In the genomic region with DNA sequence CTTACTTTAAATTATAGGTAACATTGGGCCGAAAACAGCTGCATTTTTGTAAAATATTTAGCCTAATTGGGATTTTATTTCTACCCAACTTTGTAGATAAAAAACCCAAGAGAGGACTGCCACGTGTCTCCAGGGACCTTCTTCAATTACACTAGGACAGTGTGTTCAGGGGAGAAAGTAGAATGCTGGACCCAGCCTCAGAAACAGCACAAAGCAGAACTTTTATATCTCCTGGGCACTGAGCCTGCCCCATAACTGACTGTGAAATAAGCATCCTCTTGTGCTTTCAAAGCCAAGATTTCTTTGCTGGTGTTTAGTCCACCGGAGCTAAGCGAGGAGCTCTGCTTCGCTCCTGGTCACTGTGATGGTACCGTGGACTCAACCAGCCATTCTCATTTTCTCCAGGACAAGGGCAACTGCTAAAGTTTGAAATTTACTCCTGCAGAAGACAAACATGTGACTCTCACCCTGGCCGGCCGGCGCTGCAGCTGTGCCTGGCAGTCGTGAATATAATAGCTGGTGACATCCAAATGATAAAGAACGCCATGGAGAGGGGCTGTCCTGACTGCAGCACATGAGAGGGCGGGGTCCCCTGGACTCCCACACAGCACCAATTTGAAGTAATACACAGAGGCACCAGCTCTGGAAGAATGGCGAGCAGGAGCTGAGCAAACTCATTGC, we compare ENCODE assay signal across 10 mouse cellular contexts.
A peak's percentile ranks its signal among the peaks of the same experiment; 100 is the strongest.
DNase-seq lines count a peak whose midpoint lies in the region; ATAC-seq lines count a peak whose summit lies in the region.
"Had no signal": no experiment of that assay in that cellular context is flagged by ENCODE, and none has a peak within 500 bp of the region (broad histone marks: within the 10 kb centered on the region; RNA-seq: fewer than 3 reads in every experiment).

No protein-coding gene starts in this region.

- no peak overlapping the region for H3K4me3 ChIP-seq in kidney, embryonic 14.5 days (ENCODE audit: low read length)
- no peak overlapping the region for H3K4me3 ChIP-seq in hindbrain, embryonic 14.5 days (replicated peaks; ENCODE audit: low read length)
- H3K4me3 ChIP-seq: erythroblast, embryonic 14.5 days had no signal

- H3K4me2 ChIP-seq in kidney, embryonic 14.5 days (replicated peaks; ENCODE audit: low read depth, low read length): no peak overlapping the region
- H3K4me2 ChIP-seq in hindbrain, embryonic 14.5 days (replicated peaks): no peak overlapping the region

- ATAC-seq in kidney, embryonic 14.5 days (ENCODE audit: low FRiP score, low TSS enrichment): peak; percentile 20; the same call in 1 of the 2 replicates
- ATAC-seq in hindbrain, embryonic 14.5 days (ENCODE audit: low FRiP score): peak; percentile 29; the same call in 1 of the 2 replicates

- H3K4me1 ChIP-seq in kidney, embryonic 14.5 days (ENCODE audit: control insufficient read depth, insufficient read depth, low read length): peaks cover 18% of the 10 kb centered on the region
- H3K4me1 ChIP-seq in hindbrain, embryonic 14.5 days (replicated peaks; ENCODE audit: control insufficient read depth, insufficient read depth, low read length): peaks cover 15% of the 10 kb centered on the region

- H3K9me3 ChIP-seq in kidney, embryonic 14.5 days (ENCODE audit: control insufficient read depth, low read length): no peaks in the 10 kb centered on the region
- H3K9me3 ChIP-seq in hindbrain, embryonic 14.5 days (ENCODE audit: control insufficient read depth, low read length): no peaks in the 10 kb centered on the region

- H3K9ac ChIP-seq in kidney, embryonic 14.5 days (ENCODE audit: low read depth, low read length): no peak overlapping the region
- H3K9ac ChIP-seq in hindbrain, embryonic 14.5 days: no peak overlapping the region

- H3K36me3 ChIP-seq in kidney, embryonic 14.5 days (ENCODE audit: control insufficient read depth, insufficient read depth, low read length): no peaks in the 10 kb centered on the region; the same call in 1 of the 2 replicates
- H3K36me3 ChIP-seq in hindbrain, embryonic 14.5 days (replicated peaks; ENCODE audit: control insufficient read depth, insufficient read depth): no peaks in the 10 kb centered on the region

- no peaks in the 10 kb centered on the region for H3K27me3 ChIP-seq in kidney, embryonic 14.5 days (ENCODE audit: control insufficient read depth, insufficient read depth, low read length)
- no peaks in the 10 kb centered on the region for H3K27me3 ChIP-seq in hindbrain, embryonic 14.5 days (ENCODE audit: control insufficient read depth, insufficient read depth, low read length)

- 55% methylated on average over 13 of the region's 13 CpGs for WGBS in kidney, embryonic 14.5 days
- 56% methylated on average over 13 of the region's 13 CpGs for WGBS in hindbrain, embryonic 14.5 days

- DNase-seq in kidney, postnatal 36 days: no peak
- DNase-seq in testis, postnatal 14 days (ENCODE audit: low spot score): peak; percentile 36
- no peak for DNase-seq in testis, postnatal 10 days (ENCODE audit: low spot score)
- no peak for DNase-seq in hindbrain, embryonic 14.5 days (ENCODE audit: low spot score)
- DNase-seq in spleen, postnatal 14 days (ENCODE audit: low spot score in 2 of 2): no peak
- no peak for DNase-seq in kidney, postnatal 10 days
- DNase-seq: adrenal gland, adult 2 months; lung, adult 2 months had no signal

- 0 out of 2 replicates have a peak overlapping the region, but pooled peaks have one; percentile 24 for H3K27ac ChIP-seq in kidney, embryonic 14.5 days (ENCODE audit: low read depth, low read length)
- no peak overlapping the region for H3K27ac ChIP-seq in hindbrain, embryonic 14.5 days
